Mouse (Mus musculus) ES-E14 (cell line): ENCODE data around the gene Uqcc2.

Experiments
- ZC3H11A ChIP-seq: IDR thresholded peaks from 2 replicates; pipeline ENCODE4 v1.6.1; 2012; ENCODE audit warnings: low read depth, mild to moderate bottlenecking, inconsistent platforms, low read length, borderline replicate concordance
- ZNF384 ChIP-seq: IDR thresholded peaks from 2 replicates; pipeline ENCODE4 v1.6.1; 2012; ENCODE audit warnings: low read depth, low read length, inconsistent platforms

DNA sequence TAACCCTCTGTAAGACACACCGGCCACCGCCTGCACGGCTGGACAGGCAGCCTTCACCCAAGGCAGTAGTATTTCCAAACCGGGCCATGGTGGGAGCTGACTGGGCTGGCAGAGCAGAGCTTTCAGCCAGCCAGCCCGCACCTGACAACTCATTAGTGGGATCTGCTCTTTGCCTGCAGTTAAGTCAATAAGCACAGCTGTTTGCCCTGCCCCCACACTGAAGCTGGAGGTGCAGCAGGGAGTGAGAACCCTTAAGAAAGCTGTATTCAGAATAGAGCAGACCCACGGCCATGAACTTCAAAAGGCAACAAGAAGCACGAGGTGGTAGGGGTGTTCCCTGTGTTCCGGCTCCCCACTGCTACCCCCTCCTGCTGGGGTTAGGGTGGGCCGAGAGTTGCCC, 3.5 kb downstream of the Uqcc2 start:
- TF ChIP-seq ZC3H11A (no peak), ZNF384 (no peak)
